Mouse (Mus musculus): ENCODE data around the gene Olfr106-ps.

DNA sequence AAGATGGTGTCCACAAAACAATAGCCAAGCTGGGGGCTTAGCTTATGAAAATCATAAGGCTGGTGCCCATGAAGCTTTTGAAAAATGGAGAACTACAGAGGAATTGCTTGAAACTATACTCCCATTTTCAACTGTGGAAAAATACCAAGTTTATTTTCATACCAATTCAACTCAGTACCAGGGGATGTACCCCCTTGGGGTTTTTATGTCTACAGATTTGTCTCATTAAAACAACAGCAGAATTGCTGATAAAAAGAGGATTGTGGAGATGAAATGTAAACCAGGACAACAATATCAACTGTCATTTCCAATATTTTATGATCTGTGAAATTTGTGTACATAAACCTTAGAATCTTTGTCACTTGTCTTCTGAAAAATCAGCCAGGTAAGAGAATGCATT lies 11.5 kb upstream of the Olfr106-ps start, which contains the start of gene Olfr105-ps:
- TF ChIP-seq CTCF (IDR thresholded peaks at IDR 0.05; ENCODE audit: low read depth) = no peak
- no peak for TF ChIP-seq EP300 (IDR thresholded peaks at IDR 0.05; ENCODE audit: low read depth)

Data from heart, postnatal 0 days (tissue).